Mouse (Mus musculus) midbrain, embryonic 12.5 days (tissue): ENCODE data around the gene Tsc1. TPM values are rescaled to one million over a fixed set of nuclear protein-coding genes. Genes with fewer than 3 reads are reported as not detected.

Source experiments
- ATAC-seq: fragments of 200-750 bp; cut with Nextera tagmentation; 2 replicates; pipeline ENCODE4 v1.8.0; 2017; ENCODE audit warnings: low read depth, moderate TSS enrichment, moderate library complexity; ENCODE audit not compliant: low FRiP score
- H3K27ac ChIP-seq: fragments of 300-500 bp; sonication (generic); replicated peaks from 2 replicates; pipeline ENCODE4 v1.5.1; 2016; ENCODE audit warnings: mild to moderate bottlenecking
- H3K27me3 ChIP-seq: fragments of 300-500 bp; sonication (generic); 2 replicates; pipeline ENCODE4 v1.6.1; 2016; ENCODE audit warnings: mild to moderate bottlenecking
- H3K36me3 ChIP-seq: fragments of 300-500 bp; sonication (generic); 2 replicates; pipeline ENCODE4 v1.6.1; 2016
- H3K4me1 ChIP-seq: fragments of 300-500 bp; sonication (generic); 2 replicates; pipeline ENCODE4 v1.6.1; 2016
- H3K4me2 ChIP-seq: fragments of 300-500 bp; sonication (generic); replicated peaks from 2 replicates; pipeline ENCODE4 v1.6.1; 2016; ENCODE audit warnings: mild to moderate bottlenecking, moderate library complexity
- H3K4me3 ChIP-seq: fragments of 300-500 bp; sonication (generic); 2 replicates; pipeline ENCODE4 v1.5.1; 2016; ENCODE audit warnings: mild to moderate bottlenecking
- H3K9ac ChIP-seq: fragments of 300-500 bp; sonication (generic); replicated peaks from 2 replicates; pipeline ENCODE4 v1.6.1; 2016; ENCODE audit warnings: mild to moderate bottlenecking, moderate library complexity
- H3K9me3 ChIP-seq: fragments of 300-500 bp; sonication (generic); 2 replicates; pipeline ENCODE4 v1.6.1; 2016; ENCODE audit warnings: mild to moderate bottlenecking
- WGBS: fragments of 180-500 bp; shearing (Covaris S2); methylation state at CpG from one replicate; pipeline ENCODE4 v1.1.7; 2016; 5-methylcytosine and 5-hydroxymethylcytosine counted together
- polyA plus RNA-seq: library from polyadenylated mRNA; unstranded; fragments of >200 nt; fragmentation: Nextera tagmentation; extraction: Ambion mirVana; gene quantifications from 2 replicates; pipeline ENCODE4 v1.2.1, GENCODE M21; 2016

The Tsc1 gene
- polyA plus RNA-seq, 1 experiment from 2014 or later = 33.8 TPM

DNA sequence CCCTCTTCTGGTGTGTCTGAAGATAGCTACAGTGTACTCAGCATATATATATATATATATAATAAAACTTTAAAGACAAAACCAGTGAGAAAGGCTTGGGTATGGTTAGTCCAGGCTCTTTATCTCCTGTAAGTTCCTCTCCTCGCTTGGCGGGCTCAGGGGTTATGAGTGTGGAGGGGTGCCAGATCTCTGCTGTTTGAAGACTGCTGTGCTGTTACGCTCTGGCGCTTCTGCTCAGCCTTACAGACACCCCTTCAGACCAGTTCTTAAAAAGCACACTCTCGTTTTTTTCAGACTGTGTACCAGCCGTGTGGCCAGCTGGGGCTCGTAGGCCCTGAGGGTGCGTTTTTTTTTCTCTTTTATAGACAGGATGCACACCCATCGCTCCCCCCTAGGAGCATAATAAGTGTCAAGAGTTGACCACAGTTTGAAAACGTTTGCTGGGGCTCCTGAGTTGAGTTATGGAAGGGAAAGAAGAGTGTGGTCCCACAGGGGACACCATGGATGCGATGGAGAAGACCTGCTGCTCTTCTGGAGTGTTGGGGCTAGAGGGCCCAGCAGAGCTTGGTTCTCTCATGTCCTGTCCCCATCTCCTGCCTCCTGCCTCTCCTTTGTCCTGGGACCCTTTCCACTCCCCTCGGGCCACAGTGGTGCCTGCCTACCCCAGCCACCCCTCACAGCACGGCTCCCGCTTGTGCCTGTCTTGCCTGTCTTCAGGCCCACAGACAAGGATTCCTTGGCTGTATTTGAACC lies 35.1 kb upstream of the Tsc1 start:
- Histone ChIP-seq H3K27me3 (no peaks in the 10 kb centered on the region), H3K4me2 (no peak overlapping the region), H3K4me1 (no peaks in the 10 kb centered on the region), H3K36me3 (no peaks in the 10 kb centered on the region), H3K27ac (no peak overlapping the region), H3K9me3 (no peaks in the 10 kb centered on the region), H3K4me3 (no peak overlapping the region), H3K9ac (no peak overlapping the region)
- 72% methylated on average over 14 of the region's 14 CpGs for WGBS
- no peak for ATAC-seq

DNA sequence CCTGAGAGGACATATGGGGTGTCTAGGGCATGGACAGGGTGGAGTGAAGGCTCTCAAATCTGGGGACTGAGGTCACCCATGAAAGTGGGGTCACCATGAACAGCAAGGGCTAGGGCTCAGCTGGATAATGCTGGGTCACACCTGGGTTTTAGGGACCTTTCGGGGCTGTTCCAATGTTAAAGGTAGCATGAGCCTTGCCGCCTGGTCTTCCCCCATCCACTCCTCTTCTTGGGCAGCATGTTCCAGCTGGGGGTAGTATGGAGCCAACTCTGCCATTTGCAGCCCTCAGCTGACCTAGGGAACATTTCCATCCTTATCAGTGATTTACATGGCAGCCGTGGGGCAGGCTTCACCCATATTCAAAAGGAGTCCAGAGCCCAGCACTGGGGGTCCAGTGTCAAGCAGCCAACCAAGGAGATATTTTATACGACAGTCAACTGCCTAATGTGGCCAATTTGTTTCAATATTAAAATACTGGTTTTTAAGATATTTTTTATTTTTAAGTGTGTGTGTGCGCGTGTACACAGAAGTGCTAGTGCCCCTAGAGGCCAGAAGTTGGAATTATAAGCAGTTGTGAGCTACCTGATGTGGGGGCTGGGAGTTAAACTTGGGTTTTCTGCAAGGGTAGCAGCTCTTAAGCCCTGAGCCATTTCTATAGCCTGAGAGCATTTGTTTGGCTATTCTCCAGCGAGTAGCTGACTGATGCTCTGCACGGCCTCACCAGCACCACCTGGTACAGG lies 34.3 kb upstream of the Tsc1 start:
- H3K4me1 ChIP-seq = no peaks in the 10 kb centered on the region
- no peak overlapping the region for H3K27ac ChIP-seq
- no peaks in the 10 kb centered on the region for H3K9me3 ChIP-seq
- H3K36me3 ChIP-seq = no peaks in the 10 kb centered on the region
- H3K9ac ChIP-seq = no peak overlapping the region
- H3K4me3 ChIP-seq = no peak overlapping the region
- H3K4me2 ChIP-seq = no peak overlapping the region
- WGBS = 62% methylated on average over 8 of the region's 8 CpGs
- ATAC-seq = no peak
- no peaks in the 10 kb centered on the region for H3K27me3 ChIP-seq

DNA sequence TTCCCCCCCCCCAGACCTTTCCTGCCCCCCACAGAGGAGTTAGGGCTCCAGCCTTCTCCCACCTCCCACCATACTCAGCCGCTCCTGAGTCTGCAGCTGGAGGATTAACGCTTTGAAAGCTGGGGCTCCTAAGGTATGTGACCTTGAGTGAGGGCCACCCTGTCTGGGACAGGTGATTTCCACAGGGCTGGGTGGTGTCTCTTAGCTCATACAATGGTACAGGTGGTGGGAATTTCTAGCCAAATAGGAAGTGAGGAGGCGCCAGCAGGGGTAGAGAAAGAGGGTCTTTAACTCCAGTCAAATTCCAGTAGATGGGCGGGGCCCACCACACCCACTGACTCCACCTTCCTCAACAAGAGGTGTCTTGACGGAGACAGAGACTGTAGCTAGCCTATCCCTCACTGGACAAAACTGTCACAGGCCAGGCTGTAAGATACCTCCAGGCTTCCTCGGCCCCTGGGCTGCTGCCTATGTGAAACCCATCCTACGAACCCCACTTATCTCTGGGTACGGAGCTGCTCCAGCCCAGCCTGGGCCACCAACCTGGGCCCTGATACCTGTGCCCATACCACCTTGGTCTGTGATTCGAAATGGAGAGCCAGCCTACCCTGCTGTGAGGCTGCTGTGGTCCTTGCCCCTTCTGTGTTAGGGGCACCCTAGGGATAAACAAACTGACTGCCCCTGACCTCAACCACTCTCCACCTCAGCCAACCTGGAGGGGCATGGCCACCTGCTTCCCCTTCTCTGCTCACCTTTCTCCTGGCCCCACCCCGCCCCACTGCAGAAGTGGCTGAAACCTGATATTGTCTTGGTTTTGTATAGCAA lies 33.5 kb upstream of the Tsc1 start:
- no peak overlapping the region for H3K9ac ChIP-seq
- no peaks in the 10 kb centered on the region for H3K36me3 ChIP-seq
- ATAC-seq = no peak
- no peaks in the 10 kb centered on the region for H3K9me3 ChIP-seq
- 56% methylated on average over 10 of the region's 10 CpGs for WGBS
- no peak overlapping the region for H3K4me3 ChIP-seq
- H3K4me2 ChIP-seq = no peak overlapping the region
- no peak overlapping the region for H3K27ac ChIP-seq
- no peaks in the 10 kb centered on the region for H3K27me3 ChIP-seq
- H3K4me1 ChIP-seq = no peaks in the 10 kb centered on the region

- H3K9ac ChIP-seq = no peak overlapping the region
- H3K4me3 ChIP-seq = no peak overlapping the region
- H3K4me2 ChIP-seq = no peak overlapping the region
- H3K4me1 ChIP-seq = no peaks in the 10 kb centered on the region
- no peaks in the 10 kb centered on the region for H3K36me3 ChIP-seq
- no peak overlapping the region for H3K27ac ChIP-seq
- WGBS = 93% methylated on average over 10 of the region's 10 CpGs
- no peak for ATAC-seq
- no peaks in the 10 kb centered on the region for H3K9me3 ChIP-seq
- H3K27me3 ChIP-seq = peaks cover 6% of the 10 kb centered on the region
These were observed 31.2 kb upstream of the Tsc1 start for GRCm38 (mm10) chr2:28609851-28610250.

GRCm38 (mm10) chr2:28610716-28611406 lies 30.2 kb upstream of the Tsc1 start:
- Histone ChIP-seq H3K4me3 (no peak overlapping the region), H3K4me1 (no peaks in the 10 kb centered on the region), H3K9me3 (no peaks in the 10 kb centered on the region), H3K27ac (no peak overlapping the region), H3K9ac (no peak overlapping the region), H3K27me3 (peaks cover 6% of the 10 kb centered on the region), H3K4me2 (no peak overlapping the region), H3K36me3 (no peaks in the 10 kb centered on the region)
- ATAC-seq = no peak
- WGBS = 68% methylated on average over 12 of the region's 12 CpGs

- no peak for ATAC-seq
- 85% methylated on average over 17 of the region's 17 CpGs for WGBS
- Histone ChIP-seq H3K9me3 (no peaks in the 10 kb centered on the region), H3K9ac (no peak overlapping the region), H3K4me2 (no peak overlapping the region), H3K4me1 (no peaks in the 10 kb centered on the region), H3K27me3 (peaks cover 6% of the 10 kb centered on the region), H3K36me3 (no peaks in the 10 kb centered on the region), H3K27ac (no peak overlapping the region), H3K4me3 (no peak overlapping the region)
These were observed 29.6 kb upstream of the Tsc1 start for GRCm38 (mm10) chr2:28611407-28611787.

DNA sequence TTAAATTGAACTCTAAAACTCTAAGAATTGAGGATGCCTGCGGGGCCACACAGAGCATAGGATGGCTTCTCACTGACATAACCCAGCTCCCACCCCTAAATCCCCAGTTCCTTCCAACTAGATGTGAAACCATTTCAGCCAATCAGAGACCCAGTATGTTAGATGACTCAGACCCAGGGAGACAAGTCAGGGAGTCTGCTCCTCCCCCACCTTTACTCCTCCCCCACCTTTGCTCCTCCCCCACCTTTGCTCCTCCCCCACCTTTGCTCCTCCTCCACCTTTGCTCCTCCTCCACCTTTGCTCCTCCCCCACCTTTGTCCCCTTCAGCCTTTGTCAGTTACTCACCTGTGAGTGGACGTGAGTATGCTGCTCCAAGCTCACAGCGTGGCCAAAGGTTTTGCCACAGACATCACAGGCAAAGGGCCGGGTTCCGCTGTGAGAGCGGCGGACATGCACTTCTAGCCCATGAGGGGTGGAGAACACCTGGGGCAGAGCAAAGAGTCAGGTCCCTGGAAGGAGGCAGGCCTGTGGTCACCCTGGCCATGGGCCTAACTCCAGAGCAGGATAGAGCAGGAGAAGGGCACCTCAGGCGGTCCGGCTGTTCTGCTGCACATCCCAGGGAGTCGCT lies 28.5 kb upstream of the Tsc1 start:
- H3K9ac ChIP-seq = no peak overlapping the region
- no peaks in the 10 kb centered on the region for H3K4me1 ChIP-seq
- H3K27me3 ChIP-seq = peaks cover 6% of the 10 kb centered on the region
- WGBS = 64% methylated on average over 10 of the region's 10 CpGs
- no peaks in the 10 kb centered on the region for H3K36me3 ChIP-seq
- no peak overlapping the region for H3K4me2 ChIP-seq
- H3K4me3 ChIP-seq = no peak overlapping the region
- no peaks in the 10 kb centered on the region for H3K9me3 ChIP-seq
- H3K27ac ChIP-seq = no peak overlapping the region
- no peak for ATAC-seq

GRCm38 (mm10) chr2:28613599-28613998 lies 27.4 kb upstream of the Tsc1 start:
- Histone ChIP-seq H3K4me3 (no peak overlapping the region), H3K9me3 (no peaks in the 10 kb centered on the region), H3K4me2 (no peak overlapping the region), H3K9ac (no peak overlapping the region), H3K27me3 (peaks cover 6% of the 10 kb centered on the region), H3K27ac (no peak overlapping the region), H3K4me1 (no peaks in the 10 kb centered on the region), H3K36me3 (no peaks in the 10 kb centered on the region)
- no peak for ATAC-seq
- 94% methylated on average over 10 of the region's 10 CpGs for WGBS

DNA sequence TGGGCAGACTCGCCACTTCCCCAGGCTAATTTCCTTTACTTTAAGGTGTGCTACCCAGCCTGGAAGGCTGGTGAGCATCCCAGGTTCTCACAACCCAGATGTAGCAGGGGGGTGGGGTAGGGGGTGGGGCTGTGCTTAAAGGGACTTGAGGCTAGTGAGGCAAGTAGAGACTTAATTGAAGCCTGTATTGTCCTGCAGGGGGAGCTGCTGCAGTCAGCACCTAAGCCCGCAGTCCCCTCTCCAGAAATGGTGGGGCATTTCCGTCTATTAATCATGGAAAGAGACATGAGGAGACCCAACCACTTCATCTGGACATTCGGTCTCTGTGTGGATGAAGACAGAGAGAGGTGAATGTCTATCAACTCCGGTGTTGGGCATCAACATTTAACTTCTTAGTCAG lies 24.7 kb upstream of the Tsc1 start:
- no peak for ATAC-seq
- H3K9ac ChIP-seq = no peak overlapping the region
- H3K4me1 ChIP-seq = no peaks in the 10 kb centered on the region
- no peak overlapping the region for H3K4me3 ChIP-seq
- no peak overlapping the region for H3K4me2 ChIP-seq
- 39% methylated on average over 5 of the region's 5 CpGs for whole genome bisulfite sequencing
- no peak overlapping the region for H3K27ac ChIP-seq
- no peaks in the 10 kb centered on the region for H3K9me3 ChIP-seq
- no peaks in the 10 kb centered on the region for H3K36me3 ChIP-seq
- H3K27me3 ChIP-seq = peaks cover 15% of the 10 kb centered on the region

GRCm38 (mm10) chr2:28616874-28617273 lies 24.2 kb upstream of the Tsc1 start:
- Histone ChIP-seq H3K9me3 (no peaks in the 10 kb centered on the region), H3K36me3 (no peaks in the 10 kb centered on the region), H3K9ac (no peak overlapping the region), H3K27me3 (peaks cover 20% of the 10 kb centered on the region), H3K27ac (no peak overlapping the region), H3K4me2 (no peak overlapping the region), H3K4me1 (no peaks in the 10 kb centered on the region), H3K4me3 (no peak overlapping the region)
- no peak for ATAC-seq
- 78% methylated on average over 9 of the region's 9 CpGs for WGBS
